Comparison of ENCODE assay signal across 9 mouse cellular contexts in the genomic region with DNA sequence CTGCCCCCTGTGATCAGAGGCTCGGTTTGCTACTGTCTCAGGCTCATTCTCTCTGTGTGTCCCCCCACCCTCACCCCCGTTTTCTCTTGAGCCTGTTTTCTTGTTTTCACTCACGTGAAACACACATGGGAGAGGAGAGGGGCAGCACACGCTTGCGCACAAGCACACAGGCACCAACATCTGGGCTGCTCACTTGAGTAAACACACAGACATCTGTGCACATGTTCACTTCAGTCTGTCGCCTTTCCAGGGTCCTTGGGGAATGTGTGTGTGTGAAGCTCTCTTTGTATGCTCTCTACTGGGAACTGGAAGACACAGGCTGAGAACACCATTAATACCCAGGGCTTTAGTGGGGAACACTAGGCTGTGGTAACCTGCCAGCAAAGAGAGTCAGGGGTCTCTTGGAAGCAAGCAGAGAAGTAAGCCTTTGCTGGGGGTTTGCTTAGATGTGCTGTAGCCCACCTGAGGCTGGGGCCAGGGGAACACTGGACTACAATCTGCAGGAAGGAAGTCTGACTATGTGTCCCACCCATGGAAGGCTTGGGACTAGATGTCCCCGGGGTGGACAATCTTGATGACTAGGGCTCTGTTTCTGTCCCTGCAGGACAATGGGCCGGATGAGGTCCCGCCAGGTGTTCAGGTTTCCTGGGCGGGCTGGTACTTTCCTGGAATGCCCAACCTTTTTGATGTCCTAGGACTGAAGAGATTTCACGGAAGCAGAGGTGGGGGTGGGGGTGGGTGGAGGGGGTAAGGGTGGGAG. TPM values are rescaled to one million over a fixed set of nuclear protein-coding genes. Genes with fewer than 3 reads are reported as not detected.
DNase-seq lines count a peak whose midpoint lies in the region; ATAC-seq lines count a peak whose summit lies in the region.
"Had no signal": no experiment of that assay in that cellular context is flagged by ENCODE, and none has a peak within 500 bp of the region (broad histone marks: within the 10 kb centered on the region; RNA-seq: fewer than 3 reads in every experiment).

No protein-coding gene starts in this region.

- no peaks in the 10 kb centered on the region for H3K36me3 ChIP-seq in forebrain, embryonic 10.5 days (replicated peaks)
- no peaks in the 10 kb centered on the region for H3K36me3 ChIP-seq in forebrain, embryonic 12.5 days (replicated peaks)
- H3K36me3 ChIP-seq in kidney, embryonic 16.5 days (ENCODE audit: insufficient read depth, low read length) = no peaks in the 10 kb centered on the region
- no peaks in the 10 kb centered on the region for H3K36me3 ChIP-seq in embryonic facial prominence, embryonic 14.5 days (ENCODE audit: control insufficient read depth, insufficient read depth, low read length)

- no peak overlapping the region for H3K9ac ChIP-seq in forebrain, embryonic 12.5 days
- no peak overlapping the region for H3K9ac ChIP-seq in kidney, embryonic 16.5 days (replicated peaks; ENCODE audit: low read length)
- no peak overlapping the region for H3K9ac ChIP-seq in embryonic facial prominence, embryonic 14.5 days (ENCODE audit: low read depth, low read length)

- 80% methylated on average over 11 of the region's 11 CpGs for WGBS in forebrain, embryonic 10.5 days
- WGBS in forebrain, embryonic 12.5 days = 82% methylated on average over 11 of the region's 11 CpGs
- 75% methylated on average over 11 of the region's 11 CpGs for WGBS in kidney, embryonic 16.5 days
- 71% methylated on average over 11 of the region's 11 CpGs for WGBS in embryonic facial prominence, embryonic 14.5 days

- ATAC-seq in forebrain, embryonic 12.5 days (ENCODE audit: low FRiP score) = no peak
- no peak for ATAC-seq in kidney, embryonic 16.5 days (ENCODE audit: low FRiP score, low TSS enrichment)
- ATAC-seq in embryonic facial prominence, embryonic 14.5 days (ENCODE audit: low read depth) = peak; percentile 37; the same call in 1 of the 2 replicates
- no peak for ATAC-seq in activated CD4-positive, CD25-positive, alpha-beta regulatory T cell, adult 4 months

- H3K27ac ChIP-seq in forebrain, embryonic 10.5 days = 0 out of 2 replicates have a peak overlapping the region, but pooled peaks have one; percentile 20
- H3K27ac ChIP-seq in forebrain, embryonic 12.5 days = no peak overlapping the region
- H3K27ac ChIP-seq in kidney, embryonic 16.5 days (ENCODE audit: low read length) = no peak overlapping the region
- no peak overlapping the region for H3K27ac ChIP-seq in embryonic facial prominence, embryonic 14.5 days (replicated peaks; ENCODE audit: low read depth, low read length)
- H3K27ac ChIP-seq: kidney, postnatal 0 days had no signal

- H3K9me3 ChIP-seq in forebrain, embryonic 10.5 days = no peaks in the 10 kb centered on the region
- H3K9me3 ChIP-seq in forebrain, embryonic 12.5 days = no peaks in the 10 kb centered on the region
- no peaks in the 10 kb centered on the region for H3K9me3 ChIP-seq in kidney, embryonic 16.5 days (ENCODE audit: low read length)
- no peaks in the 10 kb centered on the region for H3K9me3 ChIP-seq in embryonic facial prominence, embryonic 14.5 days (ENCODE audit: control insufficient read depth, low read length)

- peaks cover 26% of the 10 kb centered on the region for H3K4me1 ChIP-seq in forebrain, embryonic 10.5 days
- no peaks in the 10 kb centered on the region; the same call in 1 of the 2 replicates for H3K4me1 ChIP-seq in forebrain, embryonic 12.5 days
- H3K4me1 ChIP-seq in kidney, embryonic 16.5 days (ENCODE audit: insufficient read depth, low read length) = peaks cover 8% of the 10 kb centered on the region; the same call in 1 of the 2 replicates
- peaks cover 18% of the 10 kb centered on the region for H3K4me1 ChIP-seq in embryonic facial prominence, embryonic 14.5 days (ENCODE audit: control insufficient read depth, insufficient read depth, low read length)

- H3K4me3 ChIP-seq in forebrain, embryonic 10.5 days = no peak overlapping the region
- H3K4me3 ChIP-seq in forebrain, embryonic 12.5 days (replicated peaks) = no peak overlapping the region
- H3K4me3 ChIP-seq in kidney, embryonic 16.5 days (ENCODE audit: low read length) = no peak overlapping the region
- no peak overlapping the region for H3K4me3 ChIP-seq in embryonic facial prominence, embryonic 14.5 days (ENCODE audit: low read depth, low read length)

- no peak overlapping the region for H3K4me2 ChIP-seq in forebrain, embryonic 12.5 days
- H3K4me2 ChIP-seq in kidney, embryonic 16.5 days (replicated peaks; ENCODE audit: low read depth, low read length) = no peak overlapping the region
- H3K4me2 ChIP-seq in embryonic facial prominence, embryonic 14.5 days (ENCODE audit: low read depth, low read length) = no peak overlapping the region

- DNase-seq in forebrain, embryonic 10.5 days (ENCODE audit: extremely low spot score, low spot score) = no peak
- peak; percentile 21 to 70 for DNase-seq in kidney, postnatal 36 days
- DNase-seq in embryonic facial prominence, embryonic 14.5 days (ENCODE audit: low spot score) = peak; percentile 54
- peak; percentile 39 for DNase-seq in lung, postnatal 14 days
- no peak for DNase-seq in testis, postnatal 14 days (ENCODE audit: low spot score)

- H3K27me3 ChIP-seq in forebrain, embryonic 10.5 days (ENCODE audit: poor library complexity, severe bottlenecking) = no peaks in the 10 kb centered on the region
- no peaks in the 10 kb centered on the region for H3K27me3 ChIP-seq in forebrain, embryonic 12.5 days
- H3K27me3 ChIP-seq in kidney, embryonic 16.5 days (ENCODE audit: insufficient read depth, low read length) = no peaks in the 10 kb centered on the region
- H3K27me3 ChIP-seq in embryonic facial prominence, embryonic 14.5 days (replicated peaks; ENCODE audit: control insufficient read depth, insufficient read depth, low read length) = no peaks in the 10 kb centered on the region

RNA-seq across cellular contexts. Expression of gene Sema7a, which starts 30.0 kb away (rescaled TPM):
- 0.14 and 0.75 TPM in 2 replicates for polyA plus RNA-seq in forebrain, embryonic 10.5 days (2016; fragmentation: Nextera tagmentation; extraction: Ambion mirVana)
- polyA plus RNA-seq in forebrain, embryonic 12.5 days (2016; fragmentation: Nextera tagmentation; extraction: Ambion mirVana) = 0.43 and 1.4 TPM in 2 replicates
- polyA plus RNA-seq in kidney, embryonic 16.5 days (2015; fragmentation: Nextera tagmentation; extraction: Ambion mirVana) = 0.32 and 0.56 TPM in 2 replicates
- 1.2 TPM in 2 replicates for polyA plus RNA-seq in embryonic facial prominence, embryonic 14.5 days (2014; fragmentation: Nextera tagmentation; extraction: Ambion mirVana)
- under 1 TPM; 0.16 to 0.55 TPM for polyA plus RNA-seq in activated CD4-positive, CD25-positive, alpha-beta regulatory T cell, adult 4 months (2017; shearing (Covaris generic))

RNA-seq across cellular contexts. Expression of gene Cyp11a1, which starts 36.3 kb away (rescaled TPM):
- polyA plus RNA-seq in forebrain, embryonic 10.5 days (2016; fragmentation: Nextera tagmentation; extraction: Ambion mirVana) = not detected in 2 replicates
- polyA plus RNA-seq in forebrain, embryonic 12.5 days (2016; fragmentation: Nextera tagmentation; extraction: Ambion mirVana) = 0.19 and 0.45 TPM in 2 replicates
- 25.0 and 45.7 TPM in 2 replicates for polyA plus RNA-seq in kidney, embryonic 16.5 days (2015; fragmentation: Nextera tagmentation; extraction: Ambion mirVana)
- polyA plus RNA-seq in embryonic facial prominence, embryonic 14.5 days (2014; fragmentation: Nextera tagmentation; extraction: Ambion mirVana) = 5.9 and 7.0 TPM in 2 replicates
- not detected for polyA plus RNA-seq in activated CD4-positive, CD25-positive, alpha-beta regulatory T cell, adult 4 months (2017; shearing (Covaris generic))

RNA-seq across cellular contexts. Expression of gene Ubl7, which starts 59.1 kb away (rescaled TPM):
- 109 and 111 TPM in 2 replicates for polyA plus RNA-seq in forebrain, embryonic 10.5 days (2016; fragmentation: Nextera tagmentation; extraction: Ambion mirVana)
- polyA plus RNA-seq in forebrain, embryonic 12.5 days (2016; fragmentation: Nextera tagmentation; extraction: Ambion mirVana) = 129 and 138 TPM in 2 replicates
- polyA plus RNA-seq in kidney, embryonic 16.5 days (2015; fragmentation: Nextera tagmentation; extraction: Ambion mirVana) = 119 and 128 TPM in 2 replicates
- polyA plus RNA-seq in embryonic facial prominence, embryonic 14.5 days (2014; fragmentation: Nextera tagmentation; extraction: Ambion mirVana) = 85.0 and 99.3 TPM in 2 replicates
- polyA plus RNA-seq in activated CD4-positive, CD25-positive, alpha-beta regulatory T cell, adult 4 months (2017; shearing (Covaris generic)) = 100 to 1,000 TPM; 119 to 137 TPM

Comparison
In these comparisons a context has a peak if more than half of its experiments do, and no peak if none do; other contexts are left out.
1. DNase-seq: peak in kidney, postnatal 36 days (2 of 2), embryonic facial prominence, embryonic 14.5 days (single experiment) and lung, postnatal 14 days (single experiment); none in forebrain, embryonic 10.5 days (single experiment) and testis, postnatal 14 days (single experiment).